Mouse (Mus musculus) embryonic stem cell, embryonic (primary cell): ENCODE data around the gene Fkbp9.
"Not testable (repeated sequence)": the region's sequence is repeated elsewhere in the genome, so short reads cannot be mapped to it uniquely, and the experiment has no call there.

Source experiments
- CTCF ChIA-PET, 4 experiments: fragments of 300-600 bp in 2 of 4; fragments of 350-600 bp in 2 of 4; sonication (Branson Sonifier 250); formaldehyde crosslinking; loops; one replicate each; lab custom pipeline; 2022; ENCODE audit warnings: inconsistent platforms in 2 of 4; lab: Charles Lee
- POLR2A ChIA-PET, 4 experiments: fragments of 300-600 bp in 2 of 4; fragments of 350-600 bp in 2 of 4; sonication (Branson Sonifier 250); formaldehyde crosslinking; loops; one replicate each; lab custom pipeline; 2022; ENCODE audit warnings: antibody characterized with exemption in 4 of 4, inconsistent platforms in 1 of 4; lab: Charles Lee

Gene Fkbp9

DNA sequence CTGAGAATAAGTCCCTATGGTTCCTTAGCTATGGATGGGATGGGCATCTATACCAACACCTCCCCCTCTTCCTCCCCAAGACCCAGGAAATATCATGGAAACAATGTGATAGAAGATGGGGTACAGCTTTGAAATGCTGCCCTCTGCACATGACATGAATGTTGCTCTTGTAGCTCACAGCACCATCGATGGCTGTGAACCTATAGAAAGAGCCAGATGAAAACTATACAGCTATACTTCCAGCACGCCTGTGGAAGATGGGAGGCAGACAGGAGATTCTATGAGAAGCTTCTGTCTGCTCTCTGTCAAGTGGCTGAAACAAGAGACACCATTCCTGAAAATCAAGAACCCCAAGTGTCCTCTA, 12.8 kb upstream of the Fkbp9 start:
- ChIA-PET CTCF (interaction anchor here in 2 of 4 experiments (0.6 to 0.9 kb wide), 2 partner anchors 11 to 97 kb away, joined by 3 read pairs; no protein-coding TSS in a partner anchor), POLR2A (interaction anchor here in 3 of 4 experiments (0.9 to 1.4 kb wide), 3 partner anchors 13 to 17 kb away, joined by 3 to 5 read pairs (median 3); partner anchors contain the start of gene Fkbp9 (in 1 of the 3))

DNA sequence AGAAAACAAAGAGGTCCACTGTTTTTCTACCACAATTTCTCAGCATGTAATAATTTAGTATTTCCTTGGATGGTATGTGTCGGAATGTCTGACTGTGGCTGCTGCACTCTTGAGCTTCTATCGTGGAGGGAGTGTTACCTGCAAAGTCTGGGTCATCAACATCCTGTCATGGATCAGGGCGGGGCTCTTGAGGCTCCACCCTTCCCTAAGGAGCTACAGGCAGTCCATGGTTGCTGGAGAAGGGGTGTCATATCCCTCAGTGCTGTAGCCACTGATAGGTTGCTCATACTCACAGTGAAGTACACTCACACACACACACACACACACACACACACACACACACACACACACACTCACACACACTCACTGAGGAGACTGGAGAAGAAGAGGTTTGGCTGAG, 6.2 kb upstream of the Fkbp9 start:
- CTCF ChIA-PET = no interaction called here
- POLR2A ChIA-PET = interaction anchor here in 2 of 4 experiments (0.9 to 1.9 kb wide), 4 partner anchors 9 to 11 kb away, joined by 3 to 7 read pairs (median 4); no protein-coding TSS in a partner anchor

DNA sequence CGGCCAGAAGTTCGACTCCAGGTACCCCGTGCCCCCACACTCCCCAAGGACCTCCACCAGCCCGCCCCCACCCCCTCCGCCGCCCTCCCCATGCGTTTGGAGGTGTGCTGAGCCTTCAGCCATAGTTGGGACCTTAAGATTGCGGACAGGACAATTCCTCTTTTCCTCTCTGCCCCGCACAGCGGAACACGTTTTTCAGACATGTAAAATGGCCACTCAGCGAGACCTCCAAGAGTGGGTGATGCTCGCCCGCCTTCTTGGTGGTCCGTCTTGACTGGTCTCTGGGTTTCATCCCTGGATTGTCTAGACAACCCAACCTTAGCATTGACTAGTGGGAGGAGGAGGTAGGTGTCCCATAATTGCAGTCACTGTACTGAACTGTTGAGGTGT, 543 bp downstream of the Fkbp9 start:
- CTCF ChIA-PET = interaction anchor here in 2 of 4 experiments (0.6 to 1.7 kb wide), 2 partner anchors 18 to 1840 kb away, joined by 3 to 4 read pairs; partner anchors contain the start of gene Ggct (in 1 of the 2)
- POLR2A ChIA-PET = interaction anchor here (0.6 to 7.7 kb wide), 42 partner anchors 10 to 1510 kb away, joined by 3 to 67 read pairs (median 4); partner anchors contain the start of genes Avl9 (in 3 of the 4), Kbtbd2 (in 3 of the 4), Lsm5 (in 2 of the 4) and Nt5c3 (in 2 of the 4)

DNA sequence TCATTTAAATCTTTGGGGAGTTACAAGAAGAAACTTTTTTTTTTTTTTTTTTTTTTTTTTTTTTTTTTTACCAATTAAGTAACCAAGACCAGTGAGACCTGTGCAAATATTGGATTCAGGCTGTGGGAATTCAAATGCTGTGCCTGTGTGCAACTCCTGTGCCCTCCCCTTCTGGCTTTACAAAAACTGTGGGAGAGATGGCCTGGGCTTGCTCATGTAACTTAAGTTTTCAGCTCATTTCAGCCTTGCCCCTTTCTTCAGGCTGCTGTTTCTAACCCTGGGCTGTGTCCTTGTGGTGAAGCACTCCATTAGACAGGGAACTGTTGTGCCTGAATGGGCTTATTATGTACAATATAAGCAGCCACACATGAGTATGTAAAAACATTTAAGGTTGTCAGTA, 971 bp downstream of the Fkbp9 start:
- POLR2A ChIA-PET = interaction anchor here (0.6 to 7.7 kb wide), 39 partner anchors 10 to 1511 kb away, joined by 3 to 67 read pairs (median 4); partner anchors contain the start of genes Avl9 (in 2 of the 4), Kbtbd2 (in 2 of the 4), Lsm5 (in 2 of the 4) and Nt5c3 (in 1 of the 4)

DNA sequence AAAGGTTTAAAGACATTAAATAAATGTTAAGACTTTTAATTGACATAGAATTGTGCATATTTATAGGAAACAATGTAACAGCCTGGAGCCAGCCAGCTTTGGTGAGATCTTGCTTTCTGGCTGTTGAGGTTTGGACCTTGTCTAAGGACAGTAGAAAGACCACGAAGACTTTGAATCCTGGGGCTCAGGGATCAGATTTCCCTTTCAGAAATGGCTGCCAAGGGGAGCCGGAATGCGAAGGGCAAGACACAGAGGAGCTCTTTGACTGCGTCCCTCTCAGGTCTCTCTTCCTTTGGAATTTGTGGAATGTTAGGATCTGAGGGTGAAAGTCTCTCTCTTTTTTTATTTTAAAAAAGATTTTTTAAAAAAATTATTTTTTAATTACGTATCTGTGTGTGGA, 2.9 kb downstream of the Fkbp9 start:
- POLR2A ChIA-PET = interaction anchor here (0.6 to 7.7 kb wide), 30 partner anchors 10 to 868 kb away, joined by 3 to 67 read pairs (median 10); partner anchors contain the start of genes Avl9 (in 3 of the 4), Kbtbd2 (in 2 of the 4), Nt5c3 (in 2 of the 4) and Vmn1r4 (in 2 of the 4)

More for the DNA sequence above, 971 bp downstream of the Fkbp9 start:
- CTCF ChIA-PET = interaction anchor here in 3 of 4 experiments (0.5 to 1.7 kb wide), 3 partner anchors 10 to 1840 kb away, joined by 3 to 4 read pairs (median 3); partner anchors contain the start of gene Ggct (in 1 of the 3)

DNA sequence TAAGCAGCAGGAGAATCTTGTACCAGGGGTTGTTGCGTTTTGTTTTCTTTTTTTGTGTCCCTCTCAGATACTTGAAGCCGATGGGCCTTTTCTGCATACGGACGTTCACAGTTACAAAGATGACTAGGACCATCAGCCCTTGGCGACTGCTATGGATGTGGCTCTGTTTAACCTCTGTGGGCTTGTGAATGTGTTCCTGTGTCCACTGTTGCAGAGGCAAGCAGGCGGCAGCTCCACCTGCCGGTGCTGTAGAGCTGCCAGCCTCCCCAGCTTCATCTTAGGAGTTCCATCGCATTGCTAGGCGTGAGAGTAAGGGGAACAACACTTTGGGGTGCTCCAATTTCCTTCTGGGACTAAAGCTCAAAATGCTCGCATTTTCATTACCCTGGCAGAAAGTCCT, 3.7 kb downstream of the Fkbp9 start:
- POLR2A ChIA-PET = interaction anchor here (0.7 to 7.7 kb wide), 59 partner anchors 10 to 867 kb away, joined by 3 to 67 read pairs (median 5); partner anchors contain the start of genes Avl9 (in 3 of the 4), Nt5c3 (in 3 of the 4), Vmn1r4 (in 3 of the 4) and Kbtbd2 (in 2 of the 4)

More for the DNA sequence above, 2.9 kb downstream of the Fkbp9 start:
- CTCF ChIA-PET = interaction anchor here in 1 of 4 experiments (1.2 to 1.5 kb wide), 2 partner anchors 16 to 77 kb away, joined by 4 to 7 read pairs; no protein-coding TSS in a partner anchor

DNA sequence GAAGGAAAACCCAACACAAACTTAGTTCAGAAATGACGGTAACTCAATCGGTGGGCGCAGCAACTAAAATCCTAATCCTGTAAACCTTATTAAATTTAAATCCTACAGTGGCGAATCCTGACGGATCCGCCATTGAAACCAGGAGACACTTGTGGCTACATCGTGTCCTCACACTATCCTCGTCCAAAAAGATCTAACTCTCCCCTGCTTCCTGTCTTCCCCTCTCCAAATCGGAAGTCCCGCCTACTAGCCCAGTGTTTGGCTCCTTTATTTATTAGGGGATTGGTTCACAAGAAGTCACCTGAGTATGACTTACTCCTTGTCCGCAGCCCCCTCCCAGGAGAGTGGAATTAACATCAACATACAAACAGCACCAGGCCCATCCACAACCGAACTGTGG, 5.3 kb downstream of the Fkbp9 start:
- ChIA-PET CTCF (interaction anchor here in 1 of 4 experiments (1.6 kb wide), 1 partner anchor 28 kb away, joined by 5 read pairs; no protein-coding TSS in a partner anchor), POLR2A (interaction anchor here in 3 of 4 experiments (0.9 to 7.7 kb wide), 28 partner anchors 8 to 866 kb away, joined by 3 to 67 read pairs (median 10); partner anchors contain the start of genes Avl9 (in 2 of the 3), Kbtbd2 (in 2 of the 3), Lancl2 (in 1 of the 3) and Lsm5 (in 1 of the 3))

More for the DNA sequence above, 3.7 kb downstream of the Fkbp9 start:
- CTCF ChIA-PET = interaction anchor here in 3 of 4 experiments (0.7 to 1.6 kb wide), 6 partner anchors 15 to 78 kb away, joined by 3 to 7 read pairs (median 4); no protein-coding TSS in a partner anchor

DNA sequence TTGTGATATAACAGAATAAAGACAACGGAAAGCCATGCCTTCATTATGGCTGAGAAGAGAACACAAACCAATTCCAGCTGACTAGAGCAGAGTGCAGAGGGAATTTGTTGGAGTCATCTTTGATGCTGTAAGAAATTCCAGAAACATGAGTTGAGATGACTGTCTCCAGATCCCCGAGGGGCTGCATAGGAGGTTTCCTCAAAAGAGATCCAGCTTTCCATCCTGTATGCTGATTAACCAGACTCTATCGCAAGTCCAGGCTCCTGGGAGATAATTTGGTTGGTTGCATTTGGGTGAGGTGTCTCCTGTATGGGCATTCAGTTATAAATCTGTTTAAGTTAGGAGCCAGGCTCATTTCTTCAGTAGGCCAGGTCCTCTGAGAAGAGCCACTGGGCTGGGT, 5.8 kb downstream of the Fkbp9 start:
- ChIA-PET CTCF (no interaction called here), POLR2A (interaction anchor here in 2 of 4 experiments (0.6 to 4.1 kb wide), 13 partner anchors 8 to 697 kb away, joined by 3 to 46 read pairs (median 11); partner anchors contain the start of genes Kbtbd2 (in 2 of the 2), Avl9 (in 1 of the 2) and Ppm1k (in 1 of the 2))

DNA sequence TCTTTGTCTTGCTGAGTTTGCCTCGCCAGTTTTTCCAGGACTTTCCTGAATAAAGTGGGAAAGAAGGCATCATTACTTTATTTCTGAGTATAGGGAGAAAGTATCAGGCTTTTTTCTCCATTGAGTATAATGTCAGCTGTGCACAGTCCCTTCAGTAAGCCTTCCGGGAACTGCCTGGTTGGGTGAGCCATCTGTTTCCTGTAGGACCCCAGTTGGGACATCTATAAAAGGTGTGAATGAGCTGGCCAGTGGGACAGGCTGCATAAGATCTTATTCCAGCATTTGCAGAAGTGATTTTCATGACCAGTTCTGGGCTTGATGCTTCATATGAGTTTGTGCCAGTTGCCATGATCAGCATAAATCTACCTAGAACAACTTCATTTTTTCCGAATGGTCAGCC, 11.4 kb downstream of the Fkbp9 start:
- ChIA-PET POLR2A (interaction anchor here in 2 of 4 experiments (0.6 to 1.9 kb wide), 5 partner anchors 11 to 953 kb away, joined by 3 to 7 read pairs (median 5); partner anchors contain the start of gene Fkbp9 (in 1 of the 2)), CTCF (interaction anchor here in 1 of 4 experiments (0.7 kb wide), 1 partner anchor 10 kb away, joined by 3 read pairs; no protein-coding TSS in a partner anchor)

DNA sequence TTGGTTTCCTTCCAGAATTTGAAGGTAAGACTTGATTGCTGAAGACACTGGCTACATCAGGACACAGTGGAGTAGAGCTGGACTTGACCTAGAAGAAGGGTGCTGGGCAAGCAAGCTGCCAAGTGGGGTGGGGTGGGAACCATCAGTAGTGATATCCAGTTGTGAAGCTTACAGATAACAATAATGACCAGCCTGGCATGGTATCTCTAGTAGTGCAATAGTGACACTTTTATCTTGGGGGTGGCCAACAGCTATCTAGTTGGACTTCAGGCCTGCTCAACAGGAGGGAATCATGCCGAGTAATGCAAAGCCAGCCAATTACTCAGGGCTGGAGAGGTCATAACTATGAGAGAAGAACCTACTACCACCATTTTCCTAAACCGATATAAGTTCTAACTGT, 12.5 kb downstream of the Fkbp9 start:
- POLR2A ChIA-PET = interaction anchor here in 1 of 4 experiments (1.0 to 3.4 kb wide), 5 partner anchors 8 to 131 kb away, joined by 3 to 27 read pairs (median 3); no protein-coding TSS in a partner anchor
- CTCF ChIA-PET = no interaction called here

DNA sequence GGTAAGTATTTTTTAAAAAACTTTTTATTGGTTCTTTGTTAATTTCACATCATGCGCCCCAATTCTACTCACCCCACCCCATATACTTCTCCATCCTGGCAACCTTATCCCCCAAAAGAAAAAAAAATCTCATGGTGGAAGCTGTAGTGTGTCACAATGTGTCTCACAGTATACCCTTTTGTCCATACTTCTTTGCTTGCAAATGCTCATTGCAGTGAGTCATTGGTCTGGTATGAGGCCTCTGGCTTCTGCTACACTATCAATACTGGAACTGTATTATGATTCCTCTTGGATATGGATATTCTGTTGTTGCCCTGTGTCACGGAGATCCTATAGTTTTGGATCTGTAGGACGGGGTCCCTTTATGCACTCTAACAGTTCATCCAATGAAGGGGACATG, 17.1 kb downstream of the Fkbp9 start:
- CTCF ChIA-PET = no interaction called here
- POLR2A ChIA-PET = interaction anchor here in 2 of 4 experiments (1.4 to 2.7 kb wide), 5 partner anchors 10 to 18 kb away, joined by 6 to 24 read pairs (median 6); partner anchors contain the start of gene Fkbp9 (in 1 of the 2)

DNA sequence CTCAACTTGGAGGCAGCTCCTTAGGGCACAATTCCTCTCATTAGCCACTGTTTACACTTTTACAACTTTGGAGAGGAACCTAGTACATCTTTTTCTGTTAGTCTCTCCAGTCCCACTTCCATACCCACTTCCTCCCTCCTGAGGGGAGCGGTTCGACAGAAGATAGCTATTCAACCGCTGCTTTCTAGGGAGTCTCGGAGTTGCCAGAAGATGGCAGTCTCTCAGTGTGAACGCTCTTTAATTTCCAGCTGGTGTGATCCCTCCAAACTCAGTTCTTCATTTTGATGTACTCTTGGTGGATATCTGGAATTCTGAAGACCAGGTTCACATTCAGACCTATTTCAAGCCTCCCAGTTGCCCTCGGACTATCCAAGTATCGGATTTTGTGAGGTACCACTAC, 18.5 kb downstream of the Fkbp9 start:
- CTCF ChIA-PET = interaction anchor here in 3 of 4 experiments (0.6 to 1.1 kb wide), 15 partner anchors 10 to 159 kb away, joined by 3 to 10 read pairs (median 3); no protein-coding TSS in a partner anchor
- POLR2A ChIA-PET = interaction anchor here in 2 of 4 experiments (0.6 to 2.7 kb wide), 15 partner anchors 10 to 136 kb away, joined by 3 to 24 read pairs (median 4); partner anchors contain the start of genes Fkbp9 (in 2 of the 2) and Avl9 (in 1 of the 2)

DNA sequence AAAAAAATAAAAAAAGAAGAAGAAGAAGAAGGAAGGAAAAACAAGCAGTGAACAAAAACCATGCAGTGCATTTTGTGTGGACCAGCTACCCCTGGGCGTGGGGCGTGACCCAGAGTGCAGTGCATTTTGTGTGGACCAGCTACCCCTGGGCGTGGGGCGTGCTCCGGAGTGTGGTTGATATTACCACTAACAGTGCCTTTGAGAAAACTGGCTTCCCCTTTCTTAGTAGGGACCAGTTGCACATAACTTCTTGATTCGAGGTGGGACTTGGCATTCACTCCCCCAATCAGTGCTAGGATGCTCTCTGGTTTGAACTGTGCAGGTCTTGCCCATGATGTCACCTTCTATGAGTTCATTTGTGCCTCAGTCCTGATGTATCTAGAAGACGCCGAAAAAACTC, 22.9 kb downstream of the Fkbp9 start:
- POLR2A ChIA-PET = interaction anchor here in 2 of 4 experiments (0.6 to 1.2 kb wide), 3 partner anchors 11 to 58 kb away, joined by 3 read pairs; no protein-coding TSS in a partner anchor
- CTCF ChIA-PET = no interaction called here

DNA sequence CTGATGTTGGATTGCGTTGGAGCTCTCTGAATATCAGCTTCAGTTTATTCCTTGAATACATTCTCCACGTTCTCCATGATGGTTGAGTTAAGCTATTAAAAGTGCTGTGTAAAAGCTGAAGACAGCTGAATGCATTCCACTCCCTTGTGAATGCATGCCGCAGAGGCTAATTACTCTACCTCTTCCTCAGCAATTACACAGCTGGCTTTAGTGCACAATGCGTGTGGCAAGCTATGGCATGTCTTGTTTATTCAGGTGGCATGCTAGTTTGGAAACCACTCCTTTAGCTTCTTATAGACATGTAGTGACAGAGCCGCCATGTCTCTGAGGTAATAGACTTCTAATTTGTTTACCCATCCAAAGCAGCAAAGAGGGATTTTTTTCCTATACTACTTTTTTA, 24.9 kb downstream of the Fkbp9 start:
- ChIA-PET CTCF (no interaction called here), POLR2A (interaction anchor here in 2 of 4 experiments (1.0 to 2.1 kb wide), 5 partner anchors 10 to 45 kb away, joined by 3 to 11 read pairs (median 4); no protein-coding TSS in a partner anchor)

DNA sequence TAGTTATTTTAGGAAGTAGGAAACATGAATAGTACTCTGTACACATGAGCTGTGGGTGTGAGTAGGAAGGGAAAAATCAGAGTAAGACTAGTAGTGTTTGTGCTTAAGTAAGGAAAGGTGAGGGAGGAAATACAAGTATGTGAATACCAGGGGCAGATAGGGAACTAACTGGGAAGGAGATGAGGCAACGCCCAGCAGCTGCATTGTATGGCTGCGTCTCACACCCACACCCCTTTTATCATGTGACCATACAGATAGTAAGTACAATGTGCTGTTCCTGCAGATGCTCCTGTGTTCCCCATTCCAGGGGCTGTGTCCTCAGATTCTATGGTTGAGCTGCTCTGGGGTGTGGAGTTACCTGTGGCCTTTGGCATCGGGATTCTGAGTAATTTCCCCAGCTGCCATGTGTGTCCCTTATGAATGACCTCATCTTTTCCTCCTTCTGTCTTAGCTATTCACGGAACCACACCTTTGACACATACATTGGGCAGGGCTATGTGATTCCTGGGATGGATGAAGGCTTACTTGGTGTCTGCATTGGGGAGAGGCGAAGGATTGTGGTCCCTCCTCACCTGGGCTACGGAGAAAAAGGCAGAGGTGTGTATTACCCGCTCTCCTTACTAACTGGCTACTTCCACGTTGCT, 28.5 kb downstream of the Fkbp9 start:
- POLR2A ChIA-PET = interaction anchor here in 2 of 4 experiments (0.6 to 4.4 kb wide), 25 partner anchors 8 to 173 kb away, joined by 3 to 32 read pairs (median 5); partner anchors contain the start of genes Avl9 (in 1 of the 2), Nt5c3 (in 1 of the 2) and Vmn1r4 (in 1 of the 2)

DNA sequence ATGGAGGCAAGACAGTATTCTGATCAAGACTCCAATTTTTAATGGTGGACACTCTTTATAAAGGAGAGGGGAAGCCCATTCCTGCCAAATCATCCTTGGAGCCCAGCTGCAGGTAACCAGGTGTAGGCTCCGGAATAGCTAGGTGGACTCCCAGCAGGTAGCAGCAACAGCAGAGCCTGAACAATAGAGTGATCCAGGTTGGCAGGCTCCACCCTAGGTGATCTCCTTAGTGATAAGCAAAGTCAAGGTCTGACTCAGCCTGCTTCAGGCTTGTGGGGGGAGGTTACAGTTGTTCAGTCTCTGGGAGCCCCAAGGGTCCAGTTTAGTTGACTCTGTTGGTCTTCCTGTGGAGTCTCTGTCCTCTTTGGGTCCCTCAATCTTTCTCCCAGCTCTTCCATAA, 35.0 kb downstream of the Fkbp9 start:
- CTCF ChIA-PET = not testable (repeated sequence)
- POLR2A ChIA-PET = interaction anchor here in 2 of 4 experiments (0.6 to 2.3 kb wide), 10 partner anchors 9 to 254 kb away, joined by 3 to 14 read pairs (median 3); partner anchors contain the start of gene Fkbp9 (in 1 of the 2)

More for the DNA sequence above, 28.5 kb downstream of the Fkbp9 start:
- CTCF ChIA-PET = interaction anchor here in 1 of 4 experiments (1.1 to 1.6 kb wide), 2 partner anchors 10 to 169 kb away, joined by 3 read pairs; no protein-coding TSS in a partner anchor

DNA sequence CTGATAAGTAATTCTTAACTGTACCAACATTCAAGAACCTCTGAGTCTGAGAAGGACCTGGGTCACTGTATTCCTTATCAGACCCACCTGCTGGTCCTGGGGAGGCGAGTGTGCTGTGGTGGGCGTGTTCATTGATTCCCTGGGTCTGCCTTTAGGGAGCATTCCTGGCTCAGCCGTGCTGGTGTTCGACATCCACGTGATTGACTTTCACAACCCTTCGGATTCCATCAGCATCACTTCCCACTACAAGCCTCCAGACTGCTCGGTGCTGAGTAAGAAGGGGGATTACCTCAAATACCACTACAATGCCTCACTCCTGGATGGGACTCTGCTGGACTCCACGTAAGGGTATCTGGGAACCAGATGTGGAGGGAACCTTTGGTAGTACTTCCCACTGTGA, 36.7 kb downstream of the Fkbp9 start:
- POLR2A ChIA-PET = interaction anchor here in 2 of 4 experiments (0.8 to 2.3 kb wide), 6 partner anchors 8 to 56 kb away, joined by 3 to 14 read pairs (median 3); partner anchors contain the start of genes Fkbp9 (in 1 of the 2), Nt5c3 (in 1 of the 2) and Vmn1r4 (in 1 of the 2)

More for the DNA sequence above, 36.7 kb downstream of the Fkbp9 start:
- CTCF ChIA-PET = interaction anchor here in 2 of 4 experiments (0.6 kb wide), 2 partner anchors 64 to 74 kb away, joined by 3 to 5 read pairs; no protein-coding TSS in a partner anchor
